Comparison of ENCODE assay signal across 9 mouse cellular contexts in genomic region chr2:167753898-167754297, GRCm38 (mm10).
DNase-seq lines count a peak whose midpoint lies in the region; ATAC-seq and TF ChIP-seq lines count a peak whose summit lies in the region.
"Had no signal": no experiment of that assay in that cellular context is flagged by ENCODE, and none has a peak within 500 bp of the region (broad histone marks: within the 10 kb centered on the region; RNA-seq: fewer than 3 reads in every experiment).

No protein-coding gene starts in this region.

- no peaks in the 10 kb centered on the region for H3K36me3 ChIP-seq in hindbrain, embryonic 10.5 days
- no peaks in the 10 kb centered on the region for H3K36me3 ChIP-seq in hindbrain, embryonic 13.5 days
- H3K36me3 ChIP-seq in liver, adult 2 months (ENCODE audit: control insufficient read depth, insufficient read depth, low read length) = no peaks in the 10 kb centered on the region
- no peaks in the 10 kb centered on the region for H3K36me3 ChIP-seq in forebrain, embryonic 11.5 days (ENCODE audit: control insufficient read depth, insufficient read depth, low read length)

- no peak for DNase-seq in hindbrain, embryonic 10.5 days (ENCODE audit: low spot score)
- DNase-seq in liver, adult 2 months (ENCODE audit: extremely low read depth, low read depth, low spot score) = peak; percentile 33
- peak; percentile 40 for DNase-seq in right cerebral cortex, postnatal 25 days
- DNase-seq in cerebellum, adult 11-12 months = no peak
- DNase-seq in forebrain, embryonic 11.5 days (ENCODE audit: low spot score) = no peak

- no peaks in the 10 kb centered on the region for H3K79me2 ChIP-seq in liver, adult 2 months (ENCODE audit: control insufficient read depth, insufficient read depth, low read length)

- H3K9ac ChIP-seq in hindbrain, embryonic 13.5 days = no peak overlapping the region
- no peak overlapping the region for H3K9ac ChIP-seq in liver, adult 2 months (ENCODE audit: low read depth, low read length)
- H3K9ac ChIP-seq in forebrain, embryonic 11.5 days (ENCODE audit: low read length) = no peak overlapping the region

- H3K27ac ChIP-seq in hindbrain, embryonic 10.5 days = 0 out of 2 replicates have a peak overlapping the region, but pooled peaks have one; percentile 53
- H3K27ac ChIP-seq in hindbrain, embryonic 13.5 days = no peak overlapping the region
- peak overlapping the region; percentile 61 for H3K27ac ChIP-seq in brown adipose tissue, adult 24 weeks (replicated peaks; ENCODE audit: low read depth, low read length)
- H3K27ac ChIP-seq in liver, adult 2 months (replicated peaks; ENCODE audit: insufficient read depth, low read depth, low read length) = no peak overlapping the region
- no peak overlapping the region for H3K27ac ChIP-seq in forebrain, embryonic 11.5 days (ENCODE audit: low read depth, low read length)

- no peak for TF ChIP-seq POLR2A in liver, adult 2 months (IDR thresholded peaks at IDR 0.05; ENCODE audit: extremely low read depth, insufficient read depth, low read length)

- H3K4me3 ChIP-seq in hindbrain, embryonic 10.5 days = no peak overlapping the region
- no peak overlapping the region for H3K4me3 ChIP-seq in hindbrain, embryonic 13.5 days
- no peak overlapping the region for H3K4me3 ChIP-seq in brown adipose tissue, adult 24 weeks (ENCODE audit: insufficient read depth, low read depth, low read length)
- no peak overlapping the region for H3K4me3 ChIP-seq in liver, adult 2 months (ENCODE audit: insufficient read depth, low read depth, low read length)
- H3K4me3 ChIP-seq in forebrain, embryonic 11.5 days (ENCODE audit: low read depth, low read length) = no peak overlapping the region

- H3K27me3 ChIP-seq in hindbrain, embryonic 10.5 days (ENCODE audit: insufficient read depth, poor library complexity, severe bottlenecking) = 0 out of 2 replicates have a peak, but pooled peaks cover 2% of the 10 kb centered on the region
- no peaks in the 10 kb centered on the region for H3K27me3 ChIP-seq in hindbrain, embryonic 13.5 days
- no peaks in the 10 kb centered on the region for H3K27me3 ChIP-seq in liver, adult 2 months (ENCODE audit: control insufficient read depth, insufficient read depth, low read length)
- no peaks in the 10 kb centered on the region for H3K27me3 ChIP-seq in forebrain, embryonic 11.5 days (ENCODE audit: control insufficient read depth, insufficient read depth, low read length)
- H3K27me3 ChIP-seq: Patski had no signal

- no peak for TF ChIP-seq CTCF in liver, adult 2 months (IDR thresholded peaks at IDR 0.05; ENCODE audit: low read depth, low read length)

- WGBS in hindbrain, embryonic 10.5 days = 73% methylated on average over 9 of the region's 9 CpGs
- 81% methylated on average over 9 of the region's 9 CpGs for WGBS in hindbrain, embryonic 13.5 days
- 72% methylated on average over 9 of the region's 9 CpGs for WGBS in liver, adult 2 months
- 81% methylated on average over 9 of the region's 9 CpGs for WGBS in forebrain, embryonic 11.5 days

- no peaks in the 10 kb centered on the region for H3K9me3 ChIP-seq in hindbrain, embryonic 10.5 days
- H3K9me3 ChIP-seq in hindbrain, embryonic 13.5 days = no peaks in the 10 kb centered on the region
- H3K9me3 ChIP-seq in forebrain, embryonic 11.5 days (ENCODE audit: control insufficient read depth, low read length) = no peaks in the 10 kb centered on the region

- peaks cover 28% of the 10 kb centered on the region for H3K4me1 ChIP-seq in hindbrain, embryonic 10.5 days (replicated peaks)
- H3K4me1 ChIP-seq in hindbrain, embryonic 13.5 days (replicated peaks) = peaks cover 12% of the 10 kb centered on the region
- peaks cover 13% of the 10 kb centered on the region for H3K4me1 ChIP-seq in brown adipose tissue, adult 24 weeks (ENCODE audit: control insufficient read depth, insufficient read depth, insufficient read length, low read length)
- peaks cover 4% of the 10 kb centered on the region; the same call in 1 of the 2 replicates for H3K4me1 ChIP-seq in liver, adult 2 months (ENCODE audit: control insufficient read depth, insufficient read depth, low read length)
- no peaks in the 10 kb centered on the region for H3K4me1 ChIP-seq in forebrain, embryonic 11.5 days (replicated peaks; ENCODE audit: control insufficient read depth, insufficient read depth, low read length)

- no peak overlapping the region for H3K4me2 ChIP-seq in hindbrain, embryonic 13.5 days
- H3K4me2 ChIP-seq in forebrain, embryonic 11.5 days (ENCODE audit: low read depth, low read length, severe bottlenecking) = no peak overlapping the region

- ATAC-seq in hindbrain, embryonic 13.5 days (ENCODE audit: low FRiP score) = no peak
- no peak for ATAC-seq in forebrain, embryonic 11.5 days (replicated peaks; ENCODE audit: low FRiP score)
- ATAC-seq in activated CD4-positive, CD25-positive, alpha-beta regulatory T cell, adult 4 months = no peak
- ATAC-seq: Patski had no signal

Comparison
In these comparisons a context has a peak if more than half of its experiments do, and no peak if none do; other contexts are left out.
1. H3K27ac ChIP-seq: peak in hindbrain, embryonic 10.5 days (single experiment) and brown adipose tissue, adult 24 weeks (single experiment); none in hindbrain, embryonic 13.5 days (single experiment), liver, adult 2 months (single experiment) and forebrain, embryonic 11.5 days (single experiment).
2. DNase-seq: peak in liver, adult 2 months (single experiment) and right cerebral cortex, postnatal 25 days (single experiment); none in hindbrain, embryonic 10.5 days (single experiment), cerebellum, adult 11-12 months (single experiment) and forebrain, embryonic 11.5 days (single experiment).